Mouse (Mus musculus) 3134 (cell line): Measurements from ENCODE around the gene Vps54.
"Not testable (repeated sequence)": the region's sequence is repeated elsewhere in the genome, so short reads cannot be mapped to it uniquely, and the experiment has no call there.

Experiments
- DNase-seq: peaks from one replicate; pipeline ENCODE4 v3.0.0-alpha.2; 2011; ENCODE audit warnings: low spot score; ENCODE audit not compliant: insufficient read length; ENCODE audit errors: extremely low read depth

Vps54 gene

GRCm38 (mm10) chr11:21239021-21239661 is at the start of gene Vps54:
Vps54 (plus strand) TSS chr11:21239281.
- peak; percentile 69 for DNase-seq

GRCm38 (mm10) chr11:21191821-21192220 is 47.3 kb upstream of the Vps54 start:
- peak; percentile 49 for DNase-seq

GRCm38 (mm10) chr11:21194851-21195250 is 44.2 kb upstream of the Vps54 start:
- no peak for DNase-seq

GRCm38 (mm10) chr11:21209046-21209445 is 30.0 kb upstream of the Vps54 start:
- no peak for DNase-seq

- DNase-seq = not testable (repeated sequence)
Observed at GRCm38 (mm10) chr11:21209701-21210100, 29.4 kb upstream of the Vps54 start.

- DNase-seq = no peak
Observed at GRCm38 (mm10) chr11:21217419-21217818, 21.7 kb upstream of the Vps54 start.

GRCm38 (mm10) chr11:21219281-21219680 is 19.8 kb upstream of the Vps54 start:
- no peak for DNase-seq

GRCm38 (mm10) chr11:21219851-21220587 is 19.1 kb upstream of the Vps54 start:
- no peak for DNase-seq

- DNase-seq = no peak
Observed at GRCm38 (mm10) chr11:21220754-21221153, 18.3 kb upstream of the Vps54 start.

GRCm38 (mm10) chr11:21221396-21221795 is 17.7 kb upstream of the Vps54 start:
- no peak for DNase-seq

GRCm38 (mm10) chr11:21222606-21223207 is 16.4 kb upstream of the Vps54 start:
- no peak for DNase-seq

- DNase-seq = no peak
Observed at GRCm38 (mm10) chr11:21223539-21223938, 15.5 kb upstream of the Vps54 start.

GRCm38 (mm10) chr11:21224041-21224440 is 15.0 kb upstream of the Vps54 start:
- no peak for DNase-seq

- peak; percentile 54 for DNase-seq
Observed at GRCm38 (mm10) chr11:21224446-21224845, 14.6 kb upstream of the Vps54 start.

- DNase-seq = no peak
Observed at GRCm38 (mm10) chr11:21224983-21225382, 14.1 kb upstream of the Vps54 start.

- DNase-seq = no peak
Observed at GRCm38 (mm10) chr11:21235381-21235780, 3.7 kb upstream of the Vps54 start.

GRCm38 (mm10) chr11:21235821-21236220 is 3.3 kb upstream of the Vps54 start:
- DNase-seq = no peak

- no peak for DNase-seq
Observed at GRCm38 (mm10) chr11:21236996-21237395, 2.1 kb upstream of the Vps54 start.

- no peak for DNase-seq
Observed at GRCm38 (mm10) chr11:21237474-21238278, 1.4 kb upstream of the Vps54 start.

- DNase-seq = peak; percentile 64
Observed at GRCm38 (mm10) chr11:21238279-21239020, 631 bp upstream of the Vps54 start.
